Mouse (Mus musculus) limb, embryonic 10.5 days (tissue): Measurements from ENCODE around the gene Ccdc8. TPM values are rescaled to one million over a fixed set of nuclear protein-coding genes. Genes with fewer than 3 reads are reported as not detected.
A peak's percentile ranks its signal among the peaks of the same experiment; 100 is the strongest.

Experiments
- DNase-seq: peaks from one replicate; pipeline ENCODE4 v3.0.0-alpha.2; 2017; ENCODE audit warnings: low spot score
- H3K27ac ChIP-seq: fragments of 300-500 bp; sonication (generic); 2 replicates; pipeline ENCODE4 v1.5.1; 2016; ENCODE audit warnings: mild to moderate bottlenecking
- H3K27me3 ChIP-seq: fragments of 300-500 bp; sonication (generic); 2 replicates; pipeline ENCODE4 v1.6.1; 2016; ENCODE audit warnings: low read depth, mild to moderate bottlenecking; ENCODE audit not compliant: poor library complexity, severe bottlenecking
- H3K36me3 ChIP-seq: fragments of 300-500 bp; sonication (generic); 2 replicates; pipeline ENCODE4 v1.6.1; 2016; ENCODE audit warnings: mild to moderate bottlenecking, moderate library complexity
- H3K4me1 ChIP-seq: fragments of 300-500 bp; sonication (generic); 2 replicates; pipeline ENCODE4 v1.6.1; 2016
- H3K4me3 ChIP-seq: fragments of 300-500 bp; sonication (generic); 2 replicates; pipeline ENCODE4 v1.5.1; 2016; ENCODE audit warnings: mild to moderate bottlenecking, moderate library complexity
- H3K9me3 ChIP-seq: fragments of 300-500 bp; sonication (generic); replicated peaks from 2 replicates; pipeline ENCODE4 v1.6.1; 2016; ENCODE audit warnings: mild to moderate bottlenecking
- WGBS: fragments of 180-500 bp; shearing (Covaris S2); methylation state at CpG from one replicate; pipeline ENCODE4 v1.1.7; 2016; 5-methylcytosine and 5-hydroxymethylcytosine counted together
- polyA plus RNA-seq: library from polyadenylated mRNA; unstranded; fragments of >200 nt; fragmentation: Nextera tagmentation; extraction: Ambion mirVana; gene quantifications from 2 replicates; pipeline ENCODE4 v1.2.1, GENCODE M21; 2016

Ccdc8 gene
- polyA plus RNA-seq, 1 experiment from 2014 or later = 13.8 TPM

DNA sequence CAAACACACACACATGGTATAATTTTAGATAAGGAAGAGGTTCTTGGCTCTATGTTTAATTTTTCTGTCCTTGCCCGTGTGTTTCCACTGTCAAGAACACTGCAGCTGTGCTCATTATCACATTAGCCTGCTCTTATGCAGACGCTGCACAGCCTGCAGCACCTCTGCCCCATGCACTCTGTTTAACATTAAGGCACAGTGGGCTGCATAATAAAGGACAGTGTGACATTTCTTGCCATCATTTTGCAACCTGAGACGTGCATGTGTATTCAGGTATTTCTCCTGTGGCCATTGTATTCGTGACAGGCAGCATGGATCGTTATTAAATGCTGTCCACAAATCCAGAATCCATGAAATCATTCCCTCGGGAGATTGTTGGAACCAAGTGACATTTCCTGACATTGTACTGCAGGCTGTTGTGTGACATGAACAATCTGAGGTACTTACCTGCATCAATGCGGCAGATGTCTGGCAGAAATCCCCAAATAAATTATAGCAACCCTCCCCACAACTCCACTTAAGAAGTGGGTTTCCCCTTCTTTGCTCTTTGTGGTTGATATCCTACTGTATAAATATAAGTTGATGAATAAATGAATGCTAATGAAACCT is 4.9 kb upstream of the Ccdc8 start:
- Histone ChIP-seq H3K36me3 (0 out of 2 replicates have a peak, but pooled peaks cover 5% of the 10 kb centered on the region), H3K27ac (0 out of 2 replicates have a peak overlapping the region, but pooled peaks have one; percentile 31), H3K27me3 (no peaks in the 10 kb centered on the region), H3K4me3 (no peak overlapping the region), H3K9me3 (no peaks in the 10 kb centered on the region), H3K4me1 (peaks cover 55% of the 10 kb centered on the region)
- 73% methylated on average over 7 of the region's 7 CpGs for WGBS
- no peak for DNase-seq

DNA sequence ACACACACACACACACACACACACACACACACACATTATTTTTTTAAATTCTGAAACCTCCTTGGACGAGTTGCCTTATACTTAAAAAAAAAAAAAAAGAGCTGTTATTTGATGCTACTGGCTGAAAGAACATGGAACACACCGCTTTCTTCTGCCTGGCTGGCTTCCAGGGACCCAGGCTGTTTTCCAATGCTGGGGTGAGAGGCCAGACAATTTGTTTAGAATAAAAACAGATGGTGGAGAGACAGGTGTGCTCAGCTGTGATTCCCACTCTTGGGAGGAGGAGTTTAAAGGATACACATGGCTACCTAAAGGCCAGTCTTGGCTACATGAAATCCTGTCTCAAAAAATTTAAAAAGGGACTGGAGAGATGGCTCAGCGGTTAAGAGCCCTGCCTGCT is 4.1 kb upstream of the Ccdc8 start:
- Histone ChIP-seq H3K4me1 (peaks cover 51% of the 10 kb centered on the region), H3K27ac (no peak overlapping the region)

DNA sequence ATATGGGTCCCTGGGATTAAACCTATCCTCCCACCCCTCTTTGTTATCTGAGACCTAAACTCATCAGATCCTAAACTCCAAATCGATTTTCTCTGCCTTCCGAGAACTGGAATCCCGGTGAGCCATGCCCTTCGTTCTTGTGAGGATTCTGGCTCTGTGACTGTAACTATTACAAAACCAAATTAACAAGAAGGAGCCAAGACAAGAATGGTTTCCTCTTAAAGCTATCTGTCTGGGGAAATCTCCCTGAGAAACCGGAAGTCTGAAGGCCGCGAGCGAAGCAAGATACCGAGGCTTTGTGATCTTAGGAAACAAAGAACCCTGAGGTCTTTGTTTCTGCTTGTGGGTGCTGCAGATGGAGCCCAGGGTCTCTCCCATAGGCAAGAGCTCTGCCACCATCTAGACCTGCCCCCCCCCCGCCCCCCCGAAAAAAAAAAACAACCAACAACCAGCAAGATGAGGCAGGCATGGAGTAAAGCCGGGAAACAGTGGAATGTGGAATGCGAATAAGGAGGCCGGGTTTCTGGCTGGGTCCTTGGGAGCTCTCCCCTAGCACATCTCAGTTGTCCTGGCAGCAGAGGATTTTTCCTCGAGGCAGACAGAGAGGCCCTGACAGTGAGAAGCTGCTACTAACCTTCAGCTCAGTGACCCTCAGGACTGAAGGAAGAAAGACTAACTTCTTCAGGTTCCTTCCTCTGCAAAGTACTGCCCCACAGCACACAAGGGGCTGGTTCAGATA is 2.3 kb upstream of the Ccdc8 start:
- H3K4me3 ChIP-seq = no peak overlapping the region
- peak overlapping the region; percentile 71; the same call in 1 of the 2 replicates for H3K27ac ChIP-seq
- peaks cover 53% of the 10 kb centered on the region for H3K4me1 ChIP-seq
- H3K27me3 ChIP-seq = no peaks in the 10 kb centered on the region
- WGBS = 55% methylated on average over 15 of the region's 15 CpGs
- H3K36me3 ChIP-seq = peaks cover 8% of the 10 kb centered on the region
- no peaks in the 10 kb centered on the region for H3K9me3 ChIP-seq
- no peak for DNase-seq

More for the DNA sequence above, 4.1 kb upstream of the Ccdc8 start:
- no peaks in the 10 kb centered on the region for H3K9me3 ChIP-seq
- H3K27me3 ChIP-seq = no peaks in the 10 kb centered on the region
- no peak overlapping the region for H3K4me3 ChIP-seq
- DNase-seq = no peak
- H3K36me3 ChIP-seq = 0 out of 2 replicates have a peak, but pooled peaks cover 5% of the 10 kb centered on the region
- 66% methylated on average over 3 of the region's 3 CpGs for WGBS

DNA sequence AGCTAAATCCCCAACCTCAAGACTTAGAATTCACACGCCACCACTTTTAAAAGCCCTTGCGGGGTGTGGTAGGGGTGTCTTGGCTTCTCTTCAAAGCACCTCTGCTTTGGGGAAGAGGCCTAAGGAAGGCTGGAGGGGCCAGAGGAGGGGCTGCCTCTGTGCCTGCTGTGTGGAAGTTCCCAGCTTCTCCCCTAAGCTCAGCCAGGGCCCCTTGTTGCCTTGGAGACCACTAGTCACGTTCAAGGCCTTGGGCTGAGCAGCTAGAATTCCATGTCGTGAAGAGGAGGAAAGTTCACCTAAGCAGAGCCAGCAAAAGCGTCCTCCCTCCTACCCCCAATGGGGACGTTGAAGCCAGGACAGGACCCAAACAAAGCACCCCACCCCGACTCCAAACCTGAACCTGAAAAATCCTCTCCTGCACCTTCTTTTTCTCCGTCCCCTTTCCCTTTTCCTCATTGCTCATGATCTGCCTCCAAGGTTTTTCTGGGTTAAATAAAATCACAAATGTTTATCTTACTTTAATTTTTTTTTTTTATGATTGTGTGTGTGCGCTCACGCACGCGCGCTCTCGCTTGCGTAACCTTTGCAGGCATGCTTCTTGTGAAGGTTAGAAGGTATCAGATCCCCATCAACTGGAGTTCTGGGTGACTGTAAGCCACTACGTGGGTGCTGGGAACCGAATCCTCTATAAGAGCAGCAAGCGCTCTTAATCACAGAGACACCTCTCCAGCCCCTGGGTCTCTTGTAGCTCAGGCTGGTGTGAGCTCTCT is 642 bp upstream of the Ccdc8 start:
- H3K27me3 ChIP-seq = no peaks in the 10 kb centered on the region
- H3K36me3 ChIP-seq = peaks cover 21% of the 10 kb centered on the region
- no peaks in the 10 kb centered on the region for H3K9me3 ChIP-seq
- DNase-seq = peak; percentile 80
- H3K4me3 ChIP-seq = peak overlapping the region; percentile 18
- peak overlapping the region; percentile 87 for H3K27ac ChIP-seq
- H3K4me1 ChIP-seq = peaks cover 68% of the 10 kb centered on the region
- 61% methylated on average over 18 of the region's 18 CpGs for WGBS

DNA sequence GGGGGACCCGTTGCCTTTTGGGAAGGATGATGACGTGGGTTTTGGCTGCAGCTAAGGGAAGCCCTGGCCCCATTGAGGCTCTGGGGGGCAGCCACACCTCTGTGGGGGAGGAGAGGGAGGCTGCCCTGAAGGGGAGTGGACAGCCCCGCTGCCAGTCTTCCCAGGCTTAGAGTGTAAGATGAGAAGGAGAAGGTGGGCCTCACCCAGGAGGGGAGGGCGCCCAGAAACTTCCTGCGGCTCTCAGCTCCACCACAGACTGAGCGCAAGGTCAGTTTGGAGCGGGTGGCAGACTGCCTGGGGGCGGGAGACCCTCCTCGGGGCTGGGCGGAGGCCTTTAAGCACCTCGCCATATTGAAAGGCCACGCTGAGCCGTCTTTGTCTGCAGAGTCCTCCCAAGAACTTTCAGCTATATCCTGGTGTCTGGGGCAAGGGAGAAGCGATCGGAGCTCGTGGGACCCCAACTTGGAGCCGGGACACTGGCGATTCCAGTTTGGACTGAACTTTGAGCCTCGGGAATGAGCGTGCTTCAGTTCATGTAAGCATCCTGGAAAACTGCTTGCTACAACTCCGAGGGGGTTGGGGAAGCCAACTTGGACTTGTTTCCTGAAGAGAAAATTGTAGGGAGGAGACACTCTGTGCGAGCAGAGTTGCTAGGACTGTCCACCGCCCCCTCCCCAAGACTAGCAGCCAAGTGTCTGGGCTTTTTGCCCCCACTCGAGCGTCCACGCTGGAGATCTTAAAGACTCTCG is 1.3 kb downstream of the Ccdc8 start:
- WGBS = under 1% methylated on average over 27 of the region's 27 CpGs
- DNase-seq = peak; percentile 88
- no peaks in the 10 kb centered on the region for H3K27me3 ChIP-seq
- peak overlapping the region; percentile 68 for H3K4me3 ChIP-seq
- peaks cover 61% of the 10 kb centered on the region for H3K4me1 ChIP-seq
- H3K27ac ChIP-seq = peak overlapping the region; percentile 91
- no peaks in the 10 kb centered on the region for H3K9me3 ChIP-seq
- H3K36me3 ChIP-seq = peaks cover 40% of the 10 kb centered on the region

DNA sequence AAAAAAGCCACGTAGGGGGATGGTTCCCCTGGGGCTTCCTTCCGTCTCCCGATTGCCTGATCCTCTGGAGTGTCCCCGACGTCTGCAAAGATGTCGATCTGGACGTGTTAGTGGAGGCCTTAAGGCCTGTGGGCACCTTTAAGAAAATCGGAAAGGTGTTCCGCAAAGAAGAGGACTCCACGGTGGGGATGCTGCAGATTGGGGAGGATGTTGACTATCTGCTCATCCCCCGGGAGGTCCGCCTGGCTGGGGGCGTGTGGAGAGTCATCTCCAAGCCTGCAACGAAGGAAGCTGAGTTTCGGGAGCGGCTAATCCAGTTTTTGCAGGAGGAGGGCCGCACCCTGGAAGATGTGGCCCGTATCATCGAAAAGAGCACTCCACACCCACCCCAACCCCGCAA is 1.9 kb downstream of the Ccdc8 start:
- DNase-seq = no peak
- peaks cover 46% of the 10 kb centered on the region for H3K36me3 ChIP-seq
- peak overlapping the region; percentile 68 for H3K4me3 ChIP-seq
- H3K4me1 ChIP-seq = peaks cover 61% of the 10 kb centered on the region
- no peaks in the 10 kb centered on the region for H3K9me3 ChIP-seq
- peak overlapping the region; percentile 91 for H3K27ac ChIP-seq
- no peaks in the 10 kb centered on the region for H3K27me3 ChIP-seq
- WGBS = 5% methylated on average over 20 of the region's 20 CpGs

DNA sequence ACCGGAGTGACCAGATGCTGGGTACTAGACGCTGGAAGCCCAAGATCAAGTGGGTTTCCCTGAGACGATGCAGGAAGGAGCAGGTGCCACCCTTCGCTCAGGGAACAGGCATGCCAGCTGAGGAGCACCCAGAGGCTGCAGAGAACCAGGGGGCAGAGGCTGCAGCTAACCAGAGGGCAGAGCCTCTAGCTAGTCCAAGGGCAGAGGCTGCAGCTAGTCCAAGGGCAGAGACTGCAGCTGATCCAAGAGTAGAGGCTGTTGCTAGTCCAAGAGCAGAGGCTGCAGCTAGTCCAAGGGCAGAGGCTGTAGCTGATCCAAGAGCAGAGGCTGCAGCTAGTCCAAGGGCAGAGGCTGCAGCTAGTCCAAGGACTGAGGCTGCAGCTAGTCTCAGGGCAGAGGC is 2.8 kb downstream of the Ccdc8 start:
- Histone ChIP-seq H3K27ac (peak overlapping the region; percentile 91; the same call in 1 of the 2 replicates), H3K4me1 (peaks cover 56% of the 10 kb centered on the region), H3K4me3 (peak overlapping the region; percentile 68), H3K36me3 (peaks cover 56% of the 10 kb centered on the region), H3K9me3 (no peaks in the 10 kb centered on the region), H3K27me3 (no peaks in the 10 kb centered on the region)
- no peak for DNase-seq
- 91% methylated on average over 4 of the region's 4 CpGs for WGBS

DNA sequence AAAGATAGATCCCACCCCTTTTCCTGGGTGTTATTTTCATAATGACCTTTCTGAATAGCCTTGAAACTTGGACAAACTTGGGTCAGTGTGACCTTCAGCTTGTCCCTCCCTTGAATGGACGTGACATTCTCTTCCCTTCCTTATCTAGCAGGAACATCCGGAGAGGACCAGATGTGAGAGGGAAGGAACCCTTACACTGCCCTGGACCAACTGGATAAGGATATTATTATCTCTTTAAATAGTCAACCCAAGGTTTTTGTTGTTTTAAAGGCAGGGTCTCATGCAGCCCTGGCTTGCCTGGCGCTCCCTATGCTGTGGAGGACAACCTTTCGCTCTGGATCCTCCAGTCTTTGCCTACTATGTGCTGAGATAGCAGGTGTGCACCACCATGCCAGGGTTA is 6.7 kb downstream of the Ccdc8 start:
- Histone ChIP-seq H3K4me1 (peaks cover 31% of the 10 kb centered on the region), H3K4me3 (no peak overlapping the region), H3K9me3 (no peaks in the 10 kb centered on the region), H3K36me3 (peaks cover 79% of the 10 kb centered on the region), H3K27ac (no peak overlapping the region), H3K27me3 (no peaks in the 10 kb centered on the region)
- no peak for DNase-seq
- 76% methylated on average over 4 of the region's 4 CpGs for WGBS

DNA sequence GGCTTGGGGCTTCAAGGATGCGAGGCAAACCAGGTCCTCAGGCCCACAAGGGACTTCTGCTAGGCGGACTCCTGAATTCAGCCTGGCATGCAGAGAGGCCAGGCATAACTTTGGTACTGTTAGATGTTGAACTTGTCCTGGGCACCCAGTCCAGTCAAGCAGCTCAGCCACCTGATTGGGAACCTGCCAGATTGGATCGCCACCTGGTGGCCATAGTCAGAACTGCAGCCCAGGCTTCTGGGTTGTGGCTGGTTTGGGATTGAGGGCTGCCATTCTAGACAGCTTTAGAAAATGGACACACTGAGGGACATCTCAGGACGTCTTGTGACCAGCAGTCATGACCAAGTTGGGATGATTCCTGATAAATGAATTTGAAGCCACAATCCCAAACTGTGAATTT is 7.1 kb downstream of the Ccdc8 start:
- WGBS = 22% methylated on average over 4 of the region's 4 CpGs
- Histone ChIP-seq H3K36me3 (peaks cover 84% of the 10 kb centered on the region), H3K27me3 (no peaks in the 10 kb centered on the region), H3K4me3 (no peak overlapping the region), H3K9me3 (no peaks in the 10 kb centered on the region), H3K27ac (no peak overlapping the region), H3K4me1 (peaks cover 29% of the 10 kb centered on the region)
- peak; percentile 94 for DNase-seq

DNA sequence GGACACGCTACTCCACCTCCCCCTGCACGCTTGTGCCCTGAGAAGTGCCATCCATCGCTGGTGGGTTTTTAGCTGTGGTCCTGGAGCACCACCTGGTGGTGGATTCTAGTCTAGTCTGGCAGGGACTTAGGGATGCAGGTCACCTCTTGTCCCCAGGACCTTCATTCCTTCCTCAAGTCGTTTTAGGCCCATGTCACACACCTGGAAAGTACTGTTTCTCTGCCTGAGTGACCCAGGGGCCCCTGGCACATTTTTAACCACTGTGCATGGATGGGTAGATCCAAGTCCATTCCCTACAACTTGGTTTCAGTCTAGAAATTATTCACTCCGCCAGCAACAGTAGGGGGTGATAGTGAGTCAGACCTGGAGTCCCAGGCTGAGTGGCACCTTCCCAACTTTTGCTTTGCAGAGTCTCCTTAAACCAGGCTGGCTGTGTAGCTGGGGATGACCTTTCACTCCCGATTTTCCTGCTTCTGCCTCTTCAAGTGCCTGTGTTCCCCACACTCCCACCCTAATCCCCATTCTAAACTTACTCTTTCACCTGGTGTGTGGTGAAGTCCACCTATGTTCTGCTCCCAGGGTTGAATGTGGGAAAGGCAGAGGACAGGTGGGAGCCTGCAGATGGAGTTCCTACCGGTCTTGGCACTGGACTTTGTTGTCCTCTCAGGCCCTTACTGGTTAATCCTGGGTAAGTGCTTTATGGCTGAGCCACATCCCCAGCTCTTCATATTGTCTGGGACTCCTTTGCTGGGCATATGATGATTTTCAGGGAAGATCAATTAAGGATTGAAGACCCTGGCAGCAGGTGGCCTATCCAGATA is 10.1 kb downstream of the Ccdc8 start:
- 14% methylated on average over 7 of the region's 7 CpGs for WGBS

DNA sequence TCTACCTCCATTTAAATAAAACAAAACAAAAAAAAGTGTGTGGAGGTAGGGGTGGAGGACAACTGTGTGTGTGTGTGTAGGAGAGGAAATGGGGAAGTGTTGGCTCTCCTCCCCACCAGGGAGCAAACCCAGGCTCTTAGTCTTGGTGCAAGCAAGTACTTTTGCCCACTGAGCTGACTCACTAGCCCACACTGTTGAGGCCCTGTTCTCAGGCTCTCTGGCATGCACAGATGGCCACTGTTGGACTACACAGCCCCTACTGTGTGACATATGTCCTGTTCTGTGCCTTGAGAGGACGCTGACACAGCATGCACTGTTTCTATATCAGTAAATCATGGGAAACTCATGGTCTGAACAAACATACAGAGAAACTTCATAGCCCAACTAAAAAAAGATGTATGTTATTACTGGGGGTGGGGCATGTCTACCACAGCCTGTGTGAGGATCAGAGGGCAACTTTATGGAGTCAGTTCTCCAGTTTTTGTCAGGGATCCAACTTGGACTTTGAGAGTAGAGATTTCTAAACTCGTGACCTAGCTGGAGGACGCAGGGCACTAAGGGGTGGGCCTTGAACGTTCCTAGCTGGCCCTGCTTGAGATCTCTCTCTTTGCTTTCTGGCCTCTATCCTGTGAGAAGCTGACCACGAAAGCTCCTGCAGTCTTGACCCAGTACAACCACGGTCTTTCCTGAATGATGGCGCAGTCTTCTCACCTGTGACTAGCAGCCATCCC is 10.9 kb downstream of the Ccdc8 start:
- Histone ChIP-seq H3K36me3 (peaks cover 85% of the 10 kb centered on the region), H3K4me1 (no peaks in the 10 kb centered on the region), H3K27me3 (no peaks in the 10 kb centered on the region), H3K9me3 (no peaks in the 10 kb centered on the region), H3K27ac (no peak overlapping the region), H3K4me3 (no peak overlapping the region)
- no peak for DNase-seq
- WGBS = 92% methylated on average over 7 of the region's 7 CpGs

More for the DNA sequence above, 10.1 kb downstream of the Ccdc8 start:
- Histone ChIP-seq H3K27me3 (no peaks in the 10 kb centered on the region), H3K9me3 (no peaks in the 10 kb centered on the region), H3K27ac (no peak overlapping the region), H3K4me1 (0 out of 2 replicates have a peak, but pooled peaks cover 4% of the 10 kb centered on the region), H3K4me3 (no peak overlapping the region), H3K36me3 (peaks cover 85% of the 10 kb centered on the region)
- peak; percentile 88 for DNase-seq
